Mouse (Mus musculus) ES-E14 (cell line): ENCODE measurements around the gene Mmgt2. TPM values are rescaled to one million over a fixed set of nuclear protein-coding genes. Genes with fewer than 3 reads are reported as not detected.
"Not testable (repeated sequence)": the region's sequence is repeated elsewhere in the genome, so short reads cannot be mapped to it uniquely, and the experiment has no call there.

Experiments
- DNase-seq: peaks from one replicate; pipeline ENCODE4 v3.0.0-alpha.2; 2013; ENCODE audit warnings: low read depth, low spot score
- H3K27ac ChIP-seq: 2 replicates; pipeline ENCODE4 v1.5.1; 2012; ENCODE audit warnings: low read depth, mild to moderate bottlenecking, low read length, moderate library complexity, mixed read lengths; ENCODE audit not compliant: poor library complexity, insufficient read depth, severe bottlenecking
- H3K36me3 ChIP-seq: 2 replicates; pipeline ENCODE4 v1.6.1; 2012; ENCODE audit warnings: mild to moderate bottlenecking, low read length, moderate library complexity, mixed read lengths; ENCODE audit not compliant: control insufficient read depth, poor library complexity, insufficient read depth, severe bottlenecking
- H3K4me1 ChIP-seq, 2 experiments: fragments of 150-350 bp in 1 of 2; sonication (generic) in 1 of 2; 2 replicates each; pipeline ENCODE4 v1.6.1; 2012; ENCODE audit warnings: low read length in 2 of 2, mild to moderate bottlenecking in 1 of 2, mixed read lengths in 1 of 2; ENCODE audit not compliant: control insufficient read depth in 2 of 2, insufficient read depth in 2 of 2, poor library complexity in 1 of 2
- H3K4me3 ChIP-seq, 2 experiments: fragments of 150-350 bp in 1 of 2; sonication (generic) in 1 of 2; 2 replicates each; pipeline ENCODE4 v1.5.1; 2012; ENCODE audit warnings: low read length in 2 of 2, low read depth in 1 of 2, mild to moderate bottlenecking in 1 of 2, mixed read lengths in 1 of 2; ENCODE audit not compliant: insufficient read depth in 1 of 2, poor library complexity in 1 of 2, severe bottlenecking in 1 of 2
- H3K9ac ChIP-seq: 2 replicates; pipeline ENCODE4 v1.6.1; 2012; ENCODE audit warnings: low read depth, mild to moderate bottlenecking, low read length, mixed read lengths; ENCODE audit not compliant: poor library complexity, insufficient read depth, severe bottlenecking
- H3K9me3 ChIP-seq: fragments of 150-350 bp; sonication (generic); 2 replicates; pipeline ENCODE4 v1.6.1; 2012; ENCODE audit warnings: low read depth, mild to moderate bottlenecking, low read length; ENCODE audit not compliant: control insufficient read depth, insufficient read depth
- CHD2 ChIP-seq: IDR thresholded peaks from 2 replicates; pipeline ENCODE4 v1.6.1; 2014; ENCODE audit warnings: mild to moderate bottlenecking, low read depth, low read length, inconsistent platforms
- HCFC1 ChIP-seq: IDR thresholded peaks from 2 replicates; pipeline ENCODE4 v1.6.1; 2012; ENCODE audit warnings: low read length, inconsistent platforms, borderline replicate concordance; ENCODE audit not compliant: insufficient read depth
- MAFK ChIP-seq: IDR thresholded peaks from 2 replicates; pipeline ENCODE4 v1.6.1; 2014; ENCODE audit warnings: mild to moderate bottlenecking, low read depth, low read length, inconsistent platforms; ENCODE audit not compliant: insufficient read depth
- ZC3H11A ChIP-seq: IDR thresholded peaks from 2 replicates; pipeline ENCODE4 v1.6.1; 2012; ENCODE audit warnings: low read depth, mild to moderate bottlenecking, inconsistent platforms, low read length, borderline replicate concordance
- ZNF384 ChIP-seq: IDR thresholded peaks from 2 replicates; pipeline ENCODE4 v1.6.1; 2012; ENCODE audit warnings: low read depth, low read length, inconsistent platforms
- in situ Hi-C, 2 experiments: fragments of 600-800 bp; cut with MboI; formaldehyde crosslinking; loops; one replicate each; pipeline ENCODE4 v1.15.1; 2025; ENCODE audit warnings: low sequenced_read_pairs in 2 of 2, inconsistent platforms in 1 of 2; ENCODE audit not compliant: unreplicated experiment in 2 of 2
- total RNA-seq: library from RNA; depleted of rRNA; stranded (reverse); fragments of 300-350 nt; gene quantifications from 2 replicates; pipeline ENCODE4 v1.2.3, GENCODE M21; 2012

Mmgt2 gene
- total RNA-seq, 1 experiment = 11.4 TPM

DNA sequence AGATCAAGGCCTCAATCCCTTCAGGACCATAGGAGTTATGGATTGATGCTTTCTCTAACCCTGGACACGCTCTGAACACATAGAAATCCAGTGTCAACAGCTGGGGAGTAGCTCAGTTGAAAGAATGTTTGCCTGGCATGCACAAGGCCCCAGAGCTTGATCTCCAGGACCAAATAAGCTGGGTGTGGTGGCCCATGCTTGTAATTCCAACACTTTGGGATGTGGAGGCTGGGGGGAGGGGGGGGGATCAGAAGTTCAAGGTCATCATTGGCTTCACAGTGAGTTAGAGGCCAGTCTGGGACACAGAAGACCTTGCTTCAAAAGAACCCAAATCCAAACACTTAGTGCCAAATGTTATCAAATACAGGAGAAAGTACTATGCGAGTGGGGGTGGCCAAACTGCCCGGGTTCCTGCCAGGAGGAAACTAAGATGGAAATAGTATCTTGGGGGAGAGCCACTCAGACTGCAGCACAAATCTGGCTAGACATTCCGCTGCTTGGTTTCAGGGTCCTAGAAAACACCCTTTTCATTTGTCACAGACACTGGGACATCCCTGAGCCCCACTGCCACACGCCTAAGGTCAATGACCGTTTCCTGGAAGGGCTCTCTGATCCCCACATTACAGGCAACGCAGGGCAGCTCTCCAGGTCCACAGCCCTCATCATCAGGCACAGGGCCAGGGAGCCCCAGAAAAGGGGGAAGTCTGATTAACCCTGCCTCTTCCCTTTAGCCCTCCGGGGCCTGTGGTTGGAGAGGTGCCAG is 2.6 kb upstream of the Mmgt2 start:
- H3K9me3 ChIP-seq = no peaks in the 10 kb centered on the region
- no peaks in the 10 kb centered on the region for H3K36me3 ChIP-seq
- H3K4me1 ChIP-seq = peaks cover 17 to 31% of the 10 kb centered on the region in 2 experiments
- in situ Hi-C loops = no loop called here
- peak overlapping the region; percentile 28; the same call in 1 of the 2 replicates for H3K9ac ChIP-seq
- DNase-seq = no peak
- TF ChIP-seq CHD2 = 0 out of 2 replicates have a peak, but pooled peaks have one; percentile 19
- TF ChIP-seq HCFC1 = no peak
- TF ChIP-seq ZC3H11A = no peak
- TF ChIP-seq ZNF384 = no peak
- peak overlapping the region; percentile 9 to 41; a peak in 3 of 4 replicates for H3K4me3 ChIP-seq
- H3K27ac ChIP-seq = peak overlapping the region; percentile 57

DNA sequence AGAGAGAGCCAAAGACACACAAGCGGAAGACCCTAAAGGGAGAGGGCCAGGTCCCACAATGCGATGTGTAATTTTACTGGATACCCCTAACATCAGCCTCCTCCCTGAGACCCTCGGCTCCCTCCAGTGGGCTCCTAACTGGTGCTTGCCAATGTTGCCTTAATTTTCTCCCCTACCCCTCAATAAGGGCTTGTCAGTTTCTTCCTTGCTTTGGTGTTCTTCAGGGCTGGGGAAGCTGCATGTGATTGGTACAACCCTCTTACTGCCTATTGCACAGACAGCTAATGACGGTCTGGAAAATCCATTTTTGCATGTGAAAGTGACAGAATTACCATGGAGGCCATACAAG is 2.0 kb upstream of the Mmgt2 start:
- H3K27ac ChIP-seq = peak overlapping the region; percentile 57
- DNase-seq = no peak
- no peak for TF ChIP-seq MAFK
- no peak for TF ChIP-seq ZNF384
- TF ChIP-seq CHD2 = no peak
- no peak for TF ChIP-seq ZC3H11A
- no peak for TF ChIP-seq HCFC1
- H3K4me1 ChIP-seq = peaks cover 17 to 31% of the 10 kb centered on the region in 2 experiments
- in situ Hi-C loops = no loop called here
- H3K36me3 ChIP-seq = no peaks in the 10 kb centered on the region
- peak overlapping the region; percentile 28; the same call in 1 of the 2 replicates for H3K9ac ChIP-seq
- no peaks in the 10 kb centered on the region for H3K9me3 ChIP-seq
- peak overlapping the region; percentile 9 to 41; a peak in 1 of 4 replicates for H3K4me3 ChIP-seq

GRCm38 (mm10) chr11:62646958-62647515 is 1.4 kb upstream of the Mmgt2 start:
- Histone ChIP-seq H3K4me3 (peak overlapping the region; percentile 86 to 94), H3K4me1 (peaks cover 17 to 31% of the 10 kb centered on the region in 2 experiments), H3K27ac (no peak overlapping the region; the same call in 1 of the 2 replicates), H3K9ac (no peak overlapping the region; the same call in 1 of the 2 replicates), H3K36me3 (no peaks in the 10 kb centered on the region), H3K9me3 (no peaks in the 10 kb centered on the region)
- no peak for DNase-seq
- TF ChIP-seq MAFK (no peak), HCFC1 (no peak), ZC3H11A (no peak), CHD2 (no peak), ZNF384 (no peak)
- in situ Hi-C loops = no loop called here

DNA sequence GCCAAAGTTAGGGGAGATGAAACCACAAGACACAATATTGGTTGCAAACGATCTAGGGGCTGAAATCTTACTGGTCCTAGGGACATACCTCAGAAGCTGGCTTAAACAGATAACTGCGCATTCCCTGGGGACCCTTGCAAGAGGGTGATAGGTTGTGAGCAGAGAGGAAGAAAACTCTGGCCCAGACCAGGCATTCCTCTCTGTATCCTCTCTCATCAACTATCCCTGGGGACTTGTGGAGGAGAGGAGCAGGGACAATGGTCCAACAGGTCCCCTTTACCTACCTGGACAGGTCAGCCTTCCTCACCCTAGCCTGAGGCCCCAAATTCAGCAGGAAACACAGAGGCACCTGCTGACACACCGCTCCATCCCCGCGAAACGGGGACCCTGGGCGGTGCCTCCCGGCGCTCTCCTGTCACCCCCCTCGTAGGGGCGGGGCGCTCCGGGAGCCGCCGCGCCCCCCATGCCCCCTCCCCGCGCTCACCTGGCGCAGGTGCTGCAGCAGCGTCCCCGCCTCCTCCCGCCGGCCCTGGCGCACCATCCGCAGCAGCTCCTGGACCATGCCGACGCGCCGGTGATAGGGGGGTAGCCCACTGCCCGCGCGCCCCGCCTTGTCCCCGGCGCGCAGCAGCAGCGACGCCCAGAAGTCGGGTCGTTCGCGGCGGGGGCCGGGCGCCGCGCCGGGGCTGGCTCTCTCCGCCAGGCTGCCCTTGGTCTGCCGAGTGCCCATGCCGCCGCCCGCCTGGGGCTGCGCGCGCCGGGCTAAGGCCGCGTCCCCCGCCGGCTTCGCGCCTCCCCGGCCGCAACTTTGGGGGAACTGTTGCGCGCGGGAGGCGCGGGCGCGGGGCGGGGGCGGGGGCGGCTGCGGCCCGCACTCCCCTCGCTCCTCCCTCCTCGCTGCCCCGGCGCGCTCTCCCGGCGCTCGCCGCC is 538 bp upstream of the Mmgt2 start, which contains the start of gene Lrrc75a:
Gene Lrrc75a, minus strand, starts transcription at position 863 of the 930 bp plus-strand sequence.
- Histone ChIP-seq H3K4me3 (peak within 1 kb of the TSS; percentile 86 to 94), H3K4me1 (peaks cover 17 to 26% of the 10 kb centered on the region in 2 experiments), H3K9ac (peak within 1 kb of the TSS; percentile 85), H3K9me3 (no peaks in the 10 kb centered on the region), H3K36me3 (no peaks in the 10 kb centered on the region), H3K27ac (peak within 1 kb of the TSS; percentile 69)
- no peak for DNase-seq
- TF ChIP-seq ZC3H11A (no peak), HCFC1 (no peak; the same call in 1 of the 2 replicates)
- in situ Hi-C loops = no loop called here

- H3K36me3 ChIP-seq, H3K9me3 ChIP-seq, H3K9ac ChIP-seq, DNase-seq, H3K4me3 ChIP-seq, in situ Hi-C loops, H3K27ac ChIP-seq: not testable (repeated sequence)
- H3K4me1 ChIP-seq = peaks cover 9 to 20% of the 10 kb centered on the region in 2 experiments
Measured at GRCm38 (mm10) chr11:62649803-62650202, 1.3 kb downstream of the Mmgt2 start.
